Mouse (Mus musculus): ENCODE measurements around the gene Pla2g4b.

Pla2g4b gene

DNA sequence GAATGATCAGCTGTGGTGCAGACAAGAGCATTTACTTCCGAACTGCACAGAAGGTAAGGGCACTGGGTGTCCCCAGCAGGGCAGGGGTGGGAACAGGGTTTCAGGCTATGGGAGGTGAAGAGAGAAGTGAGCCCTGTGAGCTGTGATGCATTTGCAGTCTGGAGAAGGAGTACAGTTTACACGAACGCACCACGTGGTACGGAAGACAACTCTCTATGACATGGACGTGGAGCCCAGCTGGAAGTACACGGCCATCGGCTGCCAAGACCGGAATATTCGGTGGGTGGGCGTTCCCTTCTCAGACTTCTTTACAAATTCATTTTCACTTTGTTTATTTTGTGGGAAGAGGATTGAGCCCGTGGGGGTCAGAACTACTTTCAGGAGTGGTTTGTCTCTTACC is 15.6 kb upstream of the Pla2g4b start:
- no peak for DNase-seq

DNA sequence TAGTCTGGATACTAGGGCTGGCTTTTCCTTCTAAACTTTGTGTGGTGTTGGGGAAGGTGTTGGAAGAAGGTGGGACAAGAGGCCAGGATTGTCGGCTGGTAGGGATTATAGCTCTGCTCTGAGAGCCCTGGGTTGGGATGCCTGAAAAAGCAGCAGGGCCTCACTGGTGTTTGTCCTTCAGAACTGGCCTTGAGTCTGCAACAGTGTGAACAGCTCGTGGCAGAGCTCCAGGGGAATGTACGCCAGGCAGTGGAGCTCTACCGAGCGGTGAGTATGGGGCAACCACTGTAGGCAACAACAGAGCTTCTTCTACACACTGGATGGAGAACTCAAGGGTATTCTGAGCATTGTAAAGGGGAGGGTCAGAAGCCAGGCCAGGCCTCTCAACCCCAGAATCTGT is 8.9 kb upstream of the Pla2g4b start:
- no peak for DNase-seq

DNA sequence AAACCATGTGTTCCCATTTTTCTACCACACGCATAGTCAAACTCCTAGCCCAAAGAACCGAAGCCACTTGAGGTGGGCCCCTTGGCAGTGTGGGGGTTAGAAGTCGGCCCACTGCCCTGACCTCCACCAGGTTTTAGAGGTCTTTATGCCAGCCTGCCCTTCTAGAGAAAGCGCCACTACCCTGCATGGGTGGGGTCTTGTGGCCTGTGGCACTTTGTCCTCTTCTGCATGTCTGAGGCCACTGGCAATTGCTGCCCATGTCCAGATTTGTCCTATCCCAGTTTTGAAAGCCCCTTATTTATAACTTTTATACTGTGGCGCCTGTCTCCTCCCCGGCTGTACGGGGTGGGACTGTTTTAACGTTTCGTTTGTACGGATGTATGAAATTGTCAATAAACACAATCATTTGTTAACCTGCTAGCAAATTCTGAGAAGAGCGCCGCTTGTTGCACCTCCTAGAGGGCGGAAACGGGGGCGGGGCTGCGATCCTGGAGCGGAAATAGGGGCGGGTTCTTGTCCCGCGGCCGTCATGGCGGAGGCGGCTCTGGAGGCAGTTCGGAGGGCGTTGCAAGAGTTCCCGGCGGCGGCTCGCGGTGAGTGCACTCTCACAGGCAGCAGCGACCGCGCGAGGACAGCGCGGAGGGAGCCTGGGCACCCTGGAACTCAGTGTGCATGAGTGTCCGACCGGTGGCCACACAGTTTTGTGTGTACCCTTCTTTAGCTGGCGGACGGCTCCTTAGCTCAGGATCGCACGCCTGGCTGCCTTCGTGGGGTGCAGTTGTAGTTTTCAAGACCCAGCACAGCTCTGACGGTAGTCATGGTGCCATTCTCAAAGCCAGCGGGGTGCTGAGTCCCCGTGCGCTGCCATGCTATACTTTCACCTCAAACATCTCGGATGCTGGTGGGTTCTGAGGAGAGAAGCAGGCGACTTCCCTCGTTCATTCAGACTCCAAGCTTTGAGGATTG is 6.0 kb upstream of the Pla2g4b start, which contains the start of the genes Jmjd7 and Gm28042:
Gene Jmjd7 (plus strand): TSS at position 500 of the 966 bp plus-strand sequence.
Gene Gm28042 (plus strand): TSS at position 510 of the 966 bp plus-strand sequence.
- peak; percentile 96 to 97 for DNase-seq

DNA sequence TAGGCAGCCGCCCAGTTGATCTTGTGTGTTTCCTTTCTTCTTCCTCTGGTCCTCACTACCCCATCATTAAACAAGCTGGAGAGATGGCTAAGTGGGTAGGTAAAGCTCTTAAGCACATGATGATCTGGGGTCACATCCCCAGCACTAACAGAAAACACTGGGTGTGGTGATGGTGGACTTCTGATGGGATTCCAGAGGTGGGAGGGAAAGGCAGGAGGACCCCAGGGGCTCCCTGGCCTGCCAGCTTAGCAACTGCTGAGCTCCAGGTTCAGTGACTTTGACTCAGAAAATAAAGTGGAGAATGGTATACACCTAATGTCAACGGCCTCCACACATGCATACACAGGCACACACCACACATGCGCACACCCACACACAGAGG is 5.3 kb upstream of the Pla2g4b start:
- peak in 1 of 2 experiments; percentile 33 for DNase-seq

DNA sequence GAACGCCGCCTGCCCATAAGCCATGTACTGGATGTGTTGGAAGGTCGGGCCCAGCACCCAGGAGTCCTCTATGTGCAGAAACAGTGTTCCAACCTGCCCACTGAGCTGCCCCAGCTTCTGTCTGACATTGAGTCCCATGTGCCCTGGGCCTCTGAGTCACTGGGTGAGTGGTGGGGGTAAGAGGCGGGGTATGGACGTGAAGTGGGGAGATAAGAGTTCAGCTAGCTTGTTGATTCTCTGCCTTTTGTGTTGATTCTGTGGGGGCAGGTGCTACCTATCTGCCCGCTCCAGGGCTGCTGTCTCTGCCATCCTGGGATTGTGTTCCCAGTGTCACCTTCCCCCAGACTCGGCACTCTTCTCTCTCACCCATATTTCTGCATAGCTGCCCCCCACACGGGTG is 2.8 kb upstream of the Pla2g4b start:
- DNase-seq, result no peak

DNA sequence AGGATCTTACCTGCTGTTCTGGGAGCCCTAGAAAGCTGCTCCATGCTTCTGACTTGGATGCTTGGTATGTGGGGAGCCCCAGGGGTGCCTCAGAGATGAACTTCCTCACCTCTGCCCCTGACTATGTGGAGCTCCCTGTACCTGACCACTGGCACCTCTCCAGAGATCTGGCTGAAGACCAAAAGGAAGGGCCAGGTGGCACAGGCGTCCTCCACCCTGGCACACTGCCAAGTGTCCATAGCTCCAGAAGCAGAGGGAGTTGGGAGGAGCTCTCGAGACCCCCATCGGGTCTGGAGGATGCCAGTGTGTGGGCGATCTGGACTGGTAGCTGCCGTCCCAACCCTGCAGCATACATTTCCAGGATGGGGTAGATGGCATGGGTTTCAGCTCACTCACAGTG is 509 bp downstream of the Pla2g4b start:
- DNase-seq, result peak; percentile 83 to 85

DNA sequence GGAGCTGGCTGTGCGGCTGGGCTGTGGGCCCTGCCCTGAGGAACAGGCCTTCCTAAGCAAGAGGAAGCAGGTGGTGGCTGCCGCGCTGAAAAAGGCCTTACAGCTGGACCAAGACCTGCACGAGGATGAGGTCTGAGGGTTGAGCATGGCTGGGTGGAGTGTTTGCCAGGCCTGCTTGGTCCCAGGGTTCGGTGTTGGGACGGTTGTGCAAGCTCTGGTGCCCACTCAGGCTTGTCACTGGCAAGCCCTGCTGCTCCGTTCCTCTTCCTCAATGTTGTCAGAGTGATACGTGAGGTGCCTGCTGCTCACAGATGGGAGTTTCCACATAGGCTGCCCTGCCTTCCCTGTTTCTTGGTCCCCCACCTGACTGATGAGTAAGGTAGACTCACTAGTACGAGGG is 4.5 kb downstream of the Pla2g4b start:
- no peak for DNase-seq

DNA sequence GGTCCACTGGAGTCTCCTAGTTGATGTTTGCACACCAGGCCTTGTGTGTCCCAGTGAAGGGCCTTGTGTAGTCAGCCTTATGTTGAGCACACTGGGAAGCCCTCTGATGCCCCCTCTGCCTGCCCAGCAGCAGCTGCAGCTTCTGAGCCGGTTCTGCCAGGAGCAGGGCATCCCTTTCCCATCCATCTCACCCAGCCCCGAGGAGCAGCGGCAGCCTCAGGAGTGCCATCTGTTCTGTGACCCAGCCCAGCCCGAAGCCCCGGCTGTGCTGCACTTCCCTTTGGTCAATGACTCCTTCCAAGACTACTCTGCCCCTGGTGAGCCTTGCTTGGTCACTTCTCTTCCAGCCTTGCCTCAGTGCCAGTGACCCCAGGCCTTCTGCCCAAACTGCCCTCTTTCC is 7.8 kb downstream of the Pla2g4b start:
- peak; percentile 34 to 48 for DNase-seq

DNA sequence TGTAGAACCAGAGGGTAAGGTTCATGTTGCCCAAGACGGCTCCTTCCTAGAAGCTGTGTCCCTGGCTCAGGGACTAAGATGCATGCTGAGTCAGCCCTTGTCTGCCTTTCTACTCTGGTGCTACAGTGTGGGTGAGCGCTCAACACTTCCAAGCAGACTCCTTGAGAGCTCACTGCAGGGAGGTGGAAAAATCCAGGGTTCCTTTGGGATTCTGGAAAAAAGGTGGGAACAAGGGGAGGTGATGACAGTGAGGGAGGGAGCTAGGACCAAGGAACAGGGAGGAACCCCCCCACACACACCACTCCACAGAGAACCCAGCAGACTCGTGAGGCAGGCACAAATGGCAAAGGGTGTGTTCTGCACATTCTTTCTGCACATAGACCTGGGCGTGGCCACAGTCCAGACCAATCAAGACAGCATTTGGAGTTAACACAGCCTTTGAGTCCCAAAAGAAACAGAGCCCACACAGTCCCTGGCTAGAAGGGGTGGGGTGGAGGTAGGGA is 10.9 kb downstream of the Pla2g4b start:
- no peak for DNase-seq

DNA sequence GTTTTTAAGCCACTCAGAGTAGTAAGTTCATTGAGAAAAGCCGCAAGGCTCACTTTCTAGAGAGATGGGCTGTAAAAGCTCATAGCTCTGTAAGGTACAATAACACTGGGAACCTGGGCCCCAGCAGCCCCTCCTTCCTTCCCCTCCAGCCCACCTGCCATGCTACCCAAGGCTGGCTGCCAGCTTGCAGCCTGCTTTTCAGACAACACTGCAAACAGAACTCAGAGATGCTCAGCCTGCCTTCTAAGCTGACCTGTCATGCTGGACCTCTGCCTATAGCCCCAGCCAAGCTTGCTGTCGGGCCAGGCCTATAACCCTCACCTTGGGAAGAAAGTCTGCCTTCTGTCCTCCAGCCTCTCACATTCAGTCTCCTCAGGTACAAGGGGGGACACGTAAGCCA is 11.5 kb downstream of the Pla2g4b start:
- peak; percentile 54 to 70 for DNase-seq

DNA sequence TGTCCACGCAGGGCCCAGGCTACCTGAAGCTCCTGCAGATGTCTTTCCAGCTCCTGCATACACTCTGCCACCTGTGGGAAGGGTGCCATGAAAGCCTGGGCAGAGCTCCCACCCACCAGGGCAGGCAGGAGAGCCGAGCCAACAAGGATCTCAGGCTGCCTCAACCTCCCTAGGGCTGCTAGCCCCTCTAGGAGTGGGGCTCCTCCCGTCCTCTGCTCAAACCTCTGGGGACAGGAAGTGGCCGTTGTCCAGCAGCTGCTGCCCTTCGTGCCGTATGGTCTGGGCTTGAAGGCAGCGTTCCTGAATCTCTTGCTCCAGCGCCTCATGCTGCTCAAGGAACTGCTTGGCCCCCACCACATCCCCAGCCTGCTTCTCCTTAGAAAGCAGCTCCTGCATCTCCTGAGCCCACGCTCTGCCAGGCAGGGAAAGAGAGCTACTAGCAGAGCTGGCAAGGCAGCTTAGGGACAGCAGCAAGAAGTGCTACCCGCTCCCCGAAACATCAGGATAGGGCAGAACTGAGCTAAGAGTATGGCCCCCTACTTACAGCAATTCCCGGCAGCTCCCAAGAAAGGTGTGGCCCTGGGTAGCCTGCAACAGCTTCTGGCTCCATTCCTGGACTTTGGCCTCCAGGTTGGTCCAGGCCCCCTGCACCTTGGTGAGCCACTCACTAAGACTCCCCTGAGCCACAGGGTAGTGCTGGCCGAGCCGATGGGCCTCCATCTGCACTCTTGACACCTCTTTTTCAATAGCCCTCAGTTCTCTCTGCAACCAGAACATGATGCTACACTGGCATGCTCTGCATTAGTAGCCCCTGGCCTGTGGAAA is 13.5 kb downstream of the Pla2g4b start:
- peak; percentile 52 to 53 for DNase-seq

DNA sequence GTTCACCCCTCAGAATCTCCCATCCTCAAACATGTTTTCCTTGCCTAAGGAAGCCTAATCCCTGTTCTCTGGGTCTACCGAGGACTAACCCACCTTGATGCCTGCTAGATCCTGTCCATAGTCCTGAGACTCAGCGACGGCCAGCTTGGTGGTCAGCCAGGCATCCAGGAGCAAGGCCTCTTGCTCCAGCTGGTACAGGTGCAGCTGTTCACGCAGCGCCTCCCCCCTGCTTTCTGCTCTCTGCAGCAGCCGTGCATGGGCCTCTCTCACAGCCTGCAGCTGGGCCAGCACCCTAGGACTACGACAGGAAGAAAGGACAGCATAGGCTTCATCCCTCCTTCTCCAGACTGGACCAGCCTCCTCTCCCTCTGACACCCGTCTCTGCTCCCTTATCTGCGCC is 15.0 kb downstream of the Pla2g4b start:
- DNase-seq, result no peak

DNA sequence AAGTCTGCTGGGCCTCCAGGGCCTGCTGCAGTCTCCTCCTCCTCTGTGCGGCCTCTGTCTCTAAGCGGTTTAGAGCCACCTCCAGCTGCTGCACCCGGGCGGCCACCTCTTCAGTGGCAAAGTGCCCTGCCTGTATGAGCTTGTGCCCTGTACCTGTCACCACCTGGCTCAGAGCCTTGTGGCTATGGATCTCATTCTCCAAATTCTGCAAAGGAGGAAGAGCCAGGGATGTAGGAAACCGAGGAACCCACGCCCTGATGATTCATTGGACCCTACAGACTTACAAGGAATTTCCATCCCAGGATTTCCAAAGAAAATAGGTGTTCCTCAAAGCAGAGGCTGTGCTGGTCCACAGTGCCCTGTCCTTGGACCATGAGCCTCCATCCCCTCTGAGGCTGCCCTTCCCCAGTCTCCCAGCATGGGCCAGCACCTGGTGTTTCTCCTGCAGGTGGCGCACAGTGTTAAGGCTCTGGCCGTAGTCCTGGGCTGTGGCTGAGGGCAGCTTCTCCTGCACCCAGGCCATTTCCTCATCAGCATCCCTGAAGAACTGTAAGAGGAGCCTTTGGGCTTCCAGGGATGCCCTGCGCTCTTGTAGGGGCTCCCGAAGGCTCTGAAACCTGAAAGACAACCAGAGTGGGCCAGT is 16.5 kb downstream of the Pla2g4b start:
- peak; percentile 44 to 64 for DNase-seq

DNA sequence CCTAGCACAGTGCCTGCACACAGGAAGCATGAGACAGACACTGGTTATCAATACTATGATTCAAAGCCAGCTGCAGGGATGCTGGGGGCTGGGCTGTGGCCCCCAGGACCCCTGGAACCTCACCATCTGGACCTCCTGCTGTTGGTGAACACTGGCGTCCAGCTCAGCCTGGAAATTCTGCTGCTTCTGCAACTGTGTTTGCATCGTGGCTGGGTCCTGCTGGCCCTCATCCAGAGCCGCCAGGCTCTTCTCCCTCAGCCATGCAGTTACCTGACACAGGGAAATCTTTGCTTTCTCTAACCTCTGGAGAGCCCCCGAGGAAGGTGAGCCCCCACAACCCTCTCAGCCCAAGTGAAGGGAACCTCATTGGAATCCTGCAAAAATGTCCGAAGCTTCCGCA is 18.2 kb downstream of the Pla2g4b start:
- DNase-seq, result peak in 1 of 2 experiments; percentile 51

DNA sequence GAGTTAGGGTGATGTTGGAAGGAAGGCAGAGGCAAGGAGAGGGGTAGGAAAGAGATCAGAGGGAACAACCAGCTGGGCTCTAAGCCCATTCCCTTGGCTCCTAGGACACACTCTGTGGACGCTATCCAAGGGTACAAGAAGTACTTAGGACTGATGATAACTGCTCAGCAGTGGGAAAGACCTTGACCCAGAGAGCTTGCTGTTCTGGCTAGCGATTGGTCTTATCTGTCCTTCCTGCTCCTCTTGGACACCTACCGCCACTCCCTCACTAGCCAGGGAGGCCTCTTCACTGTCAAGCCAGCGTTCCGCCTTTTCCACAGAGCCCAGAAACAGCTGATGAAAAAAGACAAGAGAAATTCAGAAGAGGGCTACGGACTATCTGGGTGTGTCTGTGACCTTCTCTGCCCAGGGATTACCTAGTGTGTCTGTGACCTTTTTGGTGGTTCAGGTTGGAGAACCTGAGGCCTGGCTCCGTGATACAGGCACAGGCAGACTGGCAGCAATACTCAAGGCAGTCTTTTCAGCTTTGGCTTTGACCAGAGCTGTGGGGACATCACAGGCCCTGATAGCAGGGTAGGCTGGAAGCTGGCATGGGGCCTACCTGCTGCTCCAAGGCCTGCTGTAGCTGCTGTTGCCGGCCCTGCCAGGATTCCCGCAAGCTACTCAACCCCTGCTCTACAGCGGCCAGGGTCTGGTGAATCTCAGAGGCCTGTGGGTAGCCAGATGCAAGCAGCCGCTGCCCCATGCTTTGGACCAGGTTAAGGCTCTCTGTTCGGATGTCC is 21.7 kb downstream of the Pla2g4b start:
- peak in 1 of 2 experiments; percentile 60 for DNase-seq

DNA sequence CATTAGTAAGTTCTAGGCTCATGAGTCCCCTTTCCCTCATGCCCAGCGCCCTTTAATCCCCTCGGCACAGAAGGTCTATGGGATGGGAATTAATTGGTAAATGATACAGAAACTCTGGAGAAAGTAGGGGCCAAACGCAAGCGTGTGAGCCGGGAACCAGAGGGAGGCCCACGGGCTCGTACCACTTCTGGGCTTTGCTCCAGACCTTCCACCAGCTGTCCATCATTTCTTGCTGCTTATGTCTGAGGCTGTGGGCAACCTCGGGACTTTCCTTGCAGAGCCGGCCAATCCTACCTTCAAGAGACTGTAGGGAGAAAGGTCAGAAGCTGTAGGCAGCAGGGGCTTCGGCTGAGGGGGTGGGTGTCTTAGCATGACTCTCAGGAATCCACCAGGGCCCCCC is 22.7 kb downstream of the Pla2g4b start:
- DNase-seq, result peak; percentile 55 to 58

DNA sequence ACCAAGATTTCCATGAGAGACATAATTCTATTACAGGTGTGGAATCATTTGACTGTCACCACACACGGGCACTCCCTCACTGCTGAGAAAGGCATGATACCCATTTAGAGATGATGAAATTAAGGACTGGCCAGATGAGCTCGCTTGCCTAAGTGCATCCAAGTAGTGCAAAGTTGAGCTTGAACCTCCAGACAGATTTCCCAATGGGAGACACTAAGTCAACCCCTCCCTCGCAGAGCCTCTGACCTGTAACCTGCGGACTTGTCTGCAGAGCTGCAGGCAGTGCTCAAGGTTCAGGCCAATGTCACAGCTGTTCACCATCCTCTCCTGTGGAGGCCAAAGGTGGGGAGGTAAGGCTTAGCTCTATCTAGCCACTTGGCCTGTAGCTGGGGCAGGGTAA is 25.6 kb downstream of the Pla2g4b start:
- DNase-seq, result no peak

DNA sequence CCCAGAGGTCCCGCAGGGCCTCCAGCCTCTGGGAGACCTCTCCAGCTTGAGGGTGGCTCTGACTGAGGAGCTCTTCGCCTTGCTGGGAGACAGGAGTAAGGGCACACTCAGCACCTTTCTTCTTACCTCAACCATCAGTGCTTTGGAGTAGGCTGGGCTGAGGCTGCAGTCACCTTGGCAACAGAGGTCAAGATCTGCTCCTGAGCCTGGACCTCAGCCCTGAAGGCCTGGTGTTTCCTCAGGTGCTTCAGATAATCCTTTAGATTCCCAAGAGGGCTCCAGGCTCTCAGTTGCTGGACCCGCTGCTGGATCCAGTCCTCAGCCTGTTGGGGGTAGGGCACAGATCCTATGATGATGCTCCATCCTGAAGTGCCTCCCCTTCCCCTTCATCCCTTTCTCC is 26.2 kb downstream of the Pla2g4b start:
- DNase-seq, result no peak

DNA sequence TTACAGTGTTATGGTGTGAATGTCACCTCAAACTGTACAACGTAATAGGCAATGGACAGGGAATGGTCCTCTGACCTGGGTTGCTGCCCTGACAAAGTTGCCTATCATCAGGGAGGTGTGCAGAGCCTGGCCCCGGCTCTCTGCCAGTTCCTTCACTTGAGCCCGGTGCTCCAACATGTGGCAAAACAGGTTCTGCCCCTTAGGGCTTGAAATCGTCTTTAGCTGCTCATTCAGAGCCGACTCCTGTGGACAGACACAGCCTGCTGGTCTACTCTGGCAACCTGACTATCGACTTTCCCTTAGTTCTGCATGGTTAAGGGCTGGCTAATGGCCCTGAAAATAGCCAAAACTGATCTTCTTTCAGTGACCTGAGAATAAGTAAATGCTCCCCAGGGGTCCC is 27.0 kb downstream of the Pla2g4b start:
- DNase-seq, result no peak

DNA sequence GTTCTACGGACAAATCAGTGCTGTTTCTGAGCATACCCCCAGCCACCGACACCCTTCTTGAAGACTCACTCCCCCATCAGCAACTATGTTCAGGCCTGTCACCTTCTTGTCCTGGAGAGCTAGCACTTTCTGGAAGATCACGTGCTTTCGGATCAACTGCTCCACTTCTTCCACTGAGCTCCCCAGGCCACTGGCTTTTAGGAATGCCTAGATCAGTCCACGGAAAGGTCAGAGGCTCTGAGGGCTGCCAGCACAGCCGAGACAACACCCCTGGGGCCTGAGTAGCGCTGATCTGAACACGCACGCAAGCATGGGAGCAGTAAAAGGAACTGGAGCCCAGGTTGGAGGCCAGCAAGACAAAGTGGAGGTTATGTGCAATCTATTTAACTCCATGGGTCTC is 27.4 kb downstream of the Pla2g4b start:
- DNase-seq, result no peak

DNA sequence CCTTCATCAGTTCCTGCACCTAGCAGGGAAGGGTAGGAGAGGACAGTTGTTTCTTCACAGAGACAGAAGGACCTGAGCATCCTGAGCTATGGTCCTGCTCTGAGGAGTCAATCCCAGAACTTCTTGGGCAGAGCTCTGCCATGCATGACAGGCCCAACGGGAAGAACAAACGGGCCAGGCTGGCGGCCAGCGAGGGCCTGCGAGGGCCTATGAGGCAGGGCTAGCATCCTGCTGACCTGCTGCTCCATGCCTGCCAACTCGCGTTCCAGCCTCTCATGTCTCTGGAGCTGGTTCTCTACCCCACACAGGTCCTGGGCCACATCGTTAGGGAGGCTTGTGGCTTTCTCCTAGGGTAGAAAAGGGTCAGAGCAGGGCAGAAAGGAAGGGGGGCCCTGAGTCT is 29.0 kb downstream of the Pla2g4b start:
- peak in 1 of 2 experiments; percentile 55 for DNase-seq

DNA sequence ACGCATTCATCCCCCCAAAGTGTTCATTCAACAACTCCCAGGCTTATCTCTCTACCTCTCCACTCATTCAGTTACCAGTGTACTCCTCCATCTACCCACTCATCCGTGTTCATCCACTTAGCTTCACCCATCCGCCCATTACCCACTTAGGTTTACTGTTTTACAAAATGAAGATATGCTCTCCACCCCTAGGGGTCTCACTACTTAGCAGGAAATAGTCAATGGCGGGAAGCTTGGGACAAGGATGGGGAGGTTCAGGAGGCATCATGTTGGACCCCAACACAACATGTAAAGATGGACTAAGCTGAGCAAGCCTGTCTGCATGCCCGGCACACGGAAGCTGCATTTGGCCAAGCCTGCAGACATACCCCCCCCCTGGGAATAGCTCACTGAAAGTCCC is 31.4 kb downstream of the Pla2g4b start:
- no peak for DNase-seq
